Mouse (Mus musculus) intestine, embryonic 16.5 days (tissue): Measurements from ENCODE around the gene Tmem242. TPM values are rescaled to one million over a fixed set of nuclear protein-coding genes. Genes with fewer than 3 reads are reported as not detected.

Experiments used
- ATAC-seq: fragments of 200-750 bp; cut with Nextera tagmentation; 2 replicates; pipeline ENCODE4 v1.8.0; 2017; ENCODE audit warnings: moderate TSS enrichment, moderate library complexity
- H3K27ac ChIP-seq: fragments of 300-500 bp; sonication (generic); 2 replicates; pipeline ENCODE4 v1.5.1; 2014; ENCODE audit warnings: mild to moderate bottlenecking, low read length
- H3K27me3 ChIP-seq: fragments of 300-500 bp; sonication (generic); replicated peaks from 2 replicates; pipeline ENCODE4 v1.6.1; 2014; ENCODE audit warnings: low read length, control low read depth, mixed read lengths; ENCODE audit not compliant: control insufficient read depth, insufficient read depth
- H3K36me3 ChIP-seq: fragments of 300-500 bp; sonication (generic); 2 replicates; pipeline ENCODE4 v1.6.1; 2014; ENCODE audit warnings: low read length, control low read depth; ENCODE audit not compliant: control insufficient read depth, insufficient read depth
- H3K4me1 ChIP-seq: fragments of 300-500 bp; sonication (generic); 2 replicates; pipeline ENCODE4 v1.6.1; 2014; ENCODE audit warnings: low read length, control low read depth, mixed read lengths; ENCODE audit not compliant: control insufficient read depth, insufficient read depth
- H3K4me2 ChIP-seq: fragments of 300-500 bp; sonication (generic); 2 replicates; pipeline ENCODE4 v1.6.1; 2014; ENCODE audit warnings: low read depth, low read length, control low read depth
- H3K4me3 ChIP-seq: fragments of 300-500 bp; sonication (generic); 2 replicates; pipeline ENCODE4 v1.5.1; 2014; ENCODE audit warnings: mild to moderate bottlenecking, low read length
- H3K9ac ChIP-seq: fragments of 300-500 bp; sonication (generic); 2 replicates; pipeline ENCODE4 v1.6.1; 2014; ENCODE audit warnings: low read depth, low read length
- H3K9me3 ChIP-seq: fragments of 300-500 bp; sonication (generic); 2 replicates; pipeline ENCODE4 v1.6.1; 2016; ENCODE audit warnings: low read length, control low read depth; ENCODE audit not compliant: control insufficient read depth
- WGBS: fragments of 180-500 bp; shearing (Covaris S2); extraction: QIAGEN DNeasy Blood & Tissue Kit; methylation state at CpG from one replicate; pipeline ENCODE4 v1.1.7; 2014; 5-methylcytosine and 5-hydroxymethylcytosine counted together
- polyA plus RNA-seq: library from polyadenylated mRNA; unstranded; fragments of >200 nt; fragmentation: Nextera tagmentation; extraction: Ambion mirVana; gene quantifications from 2 replicates; pipeline ENCODE4 v1.2.1, GENCODE M21; 2015

Tmem242 gene
- polyA plus RNA-seq, 1 experiment from 2014 or later: 132 TPM

DNA sequence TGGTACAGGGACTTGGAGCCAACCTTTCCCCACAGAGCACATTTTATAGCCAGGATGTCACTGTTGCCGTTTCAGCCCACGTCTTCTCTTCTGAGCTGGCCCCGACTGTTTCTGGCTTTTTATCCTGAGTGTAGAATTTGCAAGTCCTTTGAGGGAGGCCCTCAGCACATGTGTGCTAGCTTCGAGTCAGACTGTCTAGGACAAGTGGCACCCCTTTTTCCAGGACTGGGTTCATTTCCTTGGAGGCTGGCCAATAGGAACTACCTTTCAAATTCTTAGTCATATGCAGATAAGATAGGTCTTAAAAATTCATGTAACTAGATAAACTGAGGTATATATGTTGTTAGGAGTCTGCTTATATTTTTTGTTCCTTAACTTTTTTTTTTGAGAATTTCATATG, 29.7 kb downstream of the Tmem242 start:
- ATAC-seq: no peak
- Histone ChIP-seq H3K9me3 (no peaks in the 10 kb centered on the region), H3K27me3 (no peaks in the 10 kb centered on the region), H3K27ac (no peak overlapping the region), H3K4me2 (no peak overlapping the region), H3K4me3 (no peak overlapping the region), H3K4me1 (peaks cover 5% of the 10 kb centered on the region), H3K9ac (no peak overlapping the region), H3K36me3 (peaks cover 5% of the 10 kb centered on the region; the same call in 1 of the 2 replicates)
- WGBS: 85% methylated on average over 4 of the region's 4 CpGs

DNA sequence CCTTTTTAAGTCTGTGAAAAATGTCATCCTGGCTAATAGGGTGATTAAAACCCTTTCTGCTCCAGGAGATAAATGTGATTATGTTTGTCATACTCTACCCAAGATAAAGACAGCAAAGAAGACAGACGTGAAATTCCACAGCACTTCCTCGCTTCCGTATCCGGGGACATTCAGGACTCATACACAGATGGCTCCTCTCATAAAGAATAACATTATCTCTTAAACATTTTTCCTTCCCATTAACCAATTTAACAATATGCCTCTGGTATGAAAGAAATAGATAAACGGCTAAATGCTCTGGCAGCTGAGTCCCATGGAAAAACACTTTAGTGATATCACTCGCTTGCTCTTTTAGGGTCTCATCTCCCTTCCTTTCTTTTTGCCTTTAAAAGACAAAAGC, 33.0 kb downstream of the Tmem242 start:
- no peaks in the 10 kb centered on the region for H3K9me3 ChIP-seq
- ATAC-seq: no peak
- no peak overlapping the region for H3K9ac ChIP-seq
- H3K4me1 ChIP-seq: peaks cover 5% of the 10 kb centered on the region
- WGBS: 44% methylated on average over 6 of the region's 6 CpGs
- H3K36me3 ChIP-seq: peaks cover 5% of the 10 kb centered on the region; the same call in 1 of the 2 replicates
- no peak overlapping the region for H3K27ac ChIP-seq
- H3K4me3 ChIP-seq: no peak overlapping the region
- H3K27me3 ChIP-seq: no peaks in the 10 kb centered on the region
- H3K4me2 ChIP-seq: no peak overlapping the region

DNA sequence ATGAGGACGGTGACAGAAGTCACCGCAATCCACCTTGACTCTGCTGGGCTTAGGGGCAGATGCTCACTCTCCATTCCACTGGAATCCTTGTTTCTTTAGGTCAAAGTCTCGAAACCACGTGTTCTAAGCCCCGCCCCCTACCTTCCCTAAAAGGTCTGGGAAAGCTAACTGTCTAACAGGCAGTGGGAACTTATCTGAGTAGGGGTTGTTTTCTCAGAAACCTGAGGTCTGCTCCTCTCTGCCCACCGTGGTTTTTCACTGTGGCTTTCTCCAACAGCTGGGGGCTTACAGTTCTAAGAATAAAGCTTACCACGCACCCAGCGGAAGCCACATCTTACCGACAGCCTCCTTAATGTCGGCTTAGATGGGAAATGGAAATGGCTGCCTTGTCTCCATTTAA, 33.5 kb downstream of the Tmem242 start:
- peak overlapping the region; percentile 25; the same call in 1 of the 2 replicates for H3K4me2 ChIP-seq
- 39% methylated on average over 10 of the region's 10 CpGs for WGBS
- peaks cover 5% of the 10 kb centered on the region; the same call in 1 of the 2 replicates for H3K36me3 ChIP-seq
- H3K4me1 ChIP-seq: peaks cover 5% of the 10 kb centered on the region
- H3K27ac ChIP-seq: no peak overlapping the region
- H3K4me3 ChIP-seq: no peak overlapping the region
- no peak overlapping the region for H3K9ac ChIP-seq
- H3K27me3 ChIP-seq: no peaks in the 10 kb centered on the region
- ATAC-seq: peak; percentile 36; the same call in 1 of the 2 replicates
- H3K9me3 ChIP-seq: no peaks in the 10 kb centered on the region

DNA sequence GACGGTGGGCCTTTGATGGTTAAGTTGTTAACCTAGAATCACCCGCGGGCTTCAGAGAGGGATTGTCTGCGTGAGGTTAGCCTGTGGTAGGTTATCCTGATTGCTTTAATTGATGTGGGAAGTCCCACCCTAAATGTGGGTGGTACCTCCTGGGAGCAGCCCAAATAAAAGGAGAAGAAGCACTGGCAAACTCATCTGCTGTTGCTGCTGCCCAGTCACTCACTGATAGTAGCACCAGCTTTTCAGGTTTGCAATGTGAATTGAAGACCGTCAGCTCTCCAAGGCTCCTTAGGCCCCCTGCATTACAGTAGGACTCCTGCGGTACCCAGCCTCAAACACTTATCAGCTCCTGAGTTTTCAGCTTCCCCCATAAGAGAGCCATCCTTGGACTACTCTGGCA, 36.2 kb downstream of the Tmem242 start:
- ATAC-seq: no peak
- Histone ChIP-seq H3K4me3 (no peak overlapping the region), H3K9me3 (no peaks in the 10 kb centered on the region), H3K9ac (no peak overlapping the region), H3K36me3 (no peaks in the 10 kb centered on the region), H3K27ac (no peak overlapping the region), H3K4me1 (peaks cover 5% of the 10 kb centered on the region), H3K4me2 (no peak overlapping the region), H3K27me3 (no peaks in the 10 kb centered on the region)
- 81% methylated on average over 6 of the region's 6 CpGs for WGBS

- peak; percentile 82 for ATAC-seq
- H3K4me3 ChIP-seq: no peak overlapping the region
- H3K4me1 ChIP-seq: peaks cover 5% of the 10 kb centered on the region
- peak overlapping the region; percentile 34; the same call in 1 of the 2 replicates for H3K4me2 ChIP-seq
- H3K36me3 ChIP-seq: no peaks in the 10 kb centered on the region
- no peaks in the 10 kb centered on the region for H3K27me3 ChIP-seq
- no peaks in the 10 kb centered on the region for H3K9me3 ChIP-seq
- H3K9ac ChIP-seq: no peak overlapping the region
- WGBS: 28% methylated on average over 8 of the region's 8 CpGs
- no peak overlapping the region for H3K27ac ChIP-seq
Observed at GRCm38 (mm10) chr17:5402624-5403023, 37.4 kb downstream of the Tmem242 start.

- whole genome bisulfite sequencing: 11% methylated on average over 9 of the region's 9 CpGs
- no peaks in the 10 kb centered on the region for H3K36me3 ChIP-seq
- 0 out of 2 replicates have a peak overlapping the region, but pooled peaks have one; percentile 30 for H3K9ac ChIP-seq
- peaks cover 8% of the 10 kb centered on the region for H3K4me1 ChIP-seq
- H3K4me2 ChIP-seq: peak overlapping the region; percentile 34
- no peak overlapping the region for H3K27ac ChIP-seq
- no peaks in the 10 kb centered on the region for H3K9me3 ChIP-seq
- ATAC-seq: peak; percentile 43; the same call in 1 of the 2 replicates
- no peaks in the 10 kb centered on the region for H3K27me3 ChIP-seq
- no peak overlapping the region for H3K4me3 ChIP-seq
Observed at GRCm38 (mm10) chr17:5402069-5402468, 38.0 kb downstream of the Tmem242 start.

GRCm38 (mm10) chr17:5401288-5401687, 38.8 kb downstream of the Tmem242 start:
- H3K36me3 ChIP-seq: no peaks in the 10 kb centered on the region
- H3K27ac ChIP-seq: no peak overlapping the region
- H3K9ac ChIP-seq: no peak overlapping the region
- H3K4me2 ChIP-seq: no peak overlapping the region
- ATAC-seq: no peak
- 83% methylated on average over 10 of the region's 10 CpGs for WGBS
- peaks cover 4% of the 10 kb centered on the region; the same call in 1 of the 2 replicates for H3K4me1 ChIP-seq
- H3K9me3 ChIP-seq: no peaks in the 10 kb centered on the region
- no peaks in the 10 kb centered on the region for H3K27me3 ChIP-seq
- H3K4me3 ChIP-seq: no peak overlapping the region

- Histone ChIP-seq H3K4me3 (no peak overlapping the region), H3K4me1 (0 out of 2 replicates have a peak, but pooled peaks cover 4% of the 10 kb centered on the region), H3K4me2 (no peak overlapping the region), H3K36me3 (no peaks in the 10 kb centered on the region), H3K9me3 (no peaks in the 10 kb centered on the region), H3K27ac (no peak overlapping the region), H3K9ac (no peak overlapping the region), H3K27me3 (no peaks in the 10 kb centered on the region)
- ATAC-seq: no peak
- WGBS: 65% methylated on average over 14 of the region's 14 CpGs
Observed at GRCm38 (mm10) chr17:5400435-5401090, 39.5 kb downstream of the Tmem242 start.

GRCm38 (mm10) chr17:5397148-5398007, 42.7 kb downstream of the Tmem242 start:
- no peak overlapping the region for H3K27ac ChIP-seq
- H3K9ac ChIP-seq: no peak overlapping the region
- H3K36me3 ChIP-seq: no peaks in the 10 kb centered on the region
- H3K4me2 ChIP-seq: no peak overlapping the region
- no peaks in the 10 kb centered on the region for H3K27me3 ChIP-seq
- H3K4me1 ChIP-seq: 0 out of 2 replicates have a peak, but pooled peaks cover 4% of the 10 kb centered on the region
- no peak overlapping the region for H3K4me3 ChIP-seq
- H3K9me3 ChIP-seq: no peaks in the 10 kb centered on the region
- 28% methylated on average over 33 of the region's 33 CpGs for WGBS
- peak; percentile 84 for ATAC-seq
